Mouse (Mus musculus): ENCODE data around the gene Rnf32.

Gene Rnf32

GRCm38 (mm10) chr5:29273426-29273825 lies 77.6 kb downstream of the Rnf32 start:
- no peak for DNase-seq (ENCODE audit: low read depth, low spot score)

- no peak for DNase-seq (ENCODE audit: low read depth, low spot score)
Measured at GRCm38 (mm10) chr5:29274746-29275145, 79.0 kb downstream of the Rnf32 start.

All from CD4-positive helper T cell, adult 2 months (primary cell).